Mouse (Mus musculus) kidney, postnatal 14 days (tissue): ENCODE measurements around the gene Fgfr4.

Source experiments
- DNase-seq: peaks from one replicate; pipeline ENCODE4 v3.0.0; 2022; ENCODE audit warnings: mixed read lengths

Fgfr4 gene

DNA sequence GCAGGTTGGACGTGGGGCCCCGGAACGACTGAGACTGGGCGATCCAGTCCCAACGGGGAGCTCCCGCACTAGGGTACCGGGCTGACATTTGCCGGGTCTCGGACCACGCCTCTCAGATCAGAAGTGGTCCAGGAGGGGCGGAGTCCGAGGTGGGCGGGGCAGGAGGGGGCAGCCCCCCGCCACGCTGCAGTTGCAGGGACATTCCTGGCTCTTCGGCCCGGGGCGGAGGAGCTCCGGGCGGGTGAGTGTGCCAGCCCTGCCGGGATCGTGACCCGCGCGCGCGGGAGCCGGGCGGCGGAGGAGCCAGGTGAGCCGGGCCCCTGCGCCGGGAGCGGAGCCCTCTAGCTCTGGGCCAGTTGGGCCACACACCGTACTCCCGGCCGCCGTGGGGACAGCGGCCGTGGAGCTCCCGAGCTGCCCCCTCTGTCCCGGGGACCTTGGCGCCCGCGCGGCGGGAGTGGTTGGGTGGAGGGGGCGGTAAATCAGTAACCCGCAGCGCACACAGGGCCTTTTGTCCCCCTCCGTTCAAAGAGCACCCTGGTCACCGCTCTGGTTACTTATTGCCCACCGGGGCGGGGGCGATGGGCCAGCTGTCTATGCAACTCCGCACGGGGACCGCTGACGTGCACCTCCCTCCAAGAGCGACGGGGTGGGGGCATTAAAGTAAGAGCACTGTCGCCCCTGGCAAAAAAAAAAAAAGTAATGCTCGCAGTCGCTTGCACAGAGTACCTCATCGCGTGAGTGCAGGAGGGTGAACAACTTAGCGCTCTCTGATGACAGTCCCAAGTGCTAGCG, at the start of gene Fgfr4:
Gene Fgfr4 (plus strand): TSS at position 20 of the 795 bp plus-strand sequence.
- DNase-seq, result peak; percentile 91

DNA sequence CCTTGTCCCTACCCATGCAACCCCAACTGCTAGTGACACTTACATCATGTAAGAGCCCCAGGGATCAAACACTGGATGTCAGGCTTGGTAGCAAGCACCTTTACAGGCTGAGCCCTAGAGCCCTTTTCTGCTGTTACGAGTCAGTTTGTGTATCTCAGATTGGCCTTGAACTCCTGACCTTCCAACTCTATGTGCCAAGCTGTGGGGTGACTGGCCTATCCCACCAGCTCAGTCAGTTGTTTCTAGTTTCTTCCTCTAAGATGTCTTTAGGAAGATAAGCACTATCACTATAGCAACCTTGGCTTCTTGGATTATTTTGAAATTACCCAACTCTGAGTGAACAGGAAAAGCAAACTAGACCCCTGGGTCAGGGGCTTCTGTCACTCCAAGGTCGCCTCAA, 49.1 kb upstream of the Fgfr4 start:
- no peak for DNase-seq

- DNase-seq, result peak; percentile 99
Measured at GRCm38 (mm10) chr13:55105045-55105952, 47.1 kb upstream of the Fgfr4 start, which contains the start of gene Zfp346. Gene Zfp346, plus strand, starts transcription at chr13:55105311.

GRCm38 (mm10) chr13:55105953-55106691, 46.3 kb upstream of the Fgfr4 start:
- peak; percentile 7 for DNase-seq

GRCm38 (mm10) chr13:55107116-55107515, 45.3 kb upstream of the Fgfr4 start:
- no peak for DNase-seq

GRCm38 (mm10) chr13:55107694-55108093, 44.7 kb upstream of the Fgfr4 start:
- no peak for DNase-seq

- no peak for DNase-seq
Measured at GRCm38 (mm10) chr13:55114375-55114774, 38.1 kb upstream of the Fgfr4 start.

- no peak for DNase-seq
Measured at GRCm38 (mm10) chr13:55124903-55125302, 27.5 kb upstream of the Fgfr4 start.

DNA sequence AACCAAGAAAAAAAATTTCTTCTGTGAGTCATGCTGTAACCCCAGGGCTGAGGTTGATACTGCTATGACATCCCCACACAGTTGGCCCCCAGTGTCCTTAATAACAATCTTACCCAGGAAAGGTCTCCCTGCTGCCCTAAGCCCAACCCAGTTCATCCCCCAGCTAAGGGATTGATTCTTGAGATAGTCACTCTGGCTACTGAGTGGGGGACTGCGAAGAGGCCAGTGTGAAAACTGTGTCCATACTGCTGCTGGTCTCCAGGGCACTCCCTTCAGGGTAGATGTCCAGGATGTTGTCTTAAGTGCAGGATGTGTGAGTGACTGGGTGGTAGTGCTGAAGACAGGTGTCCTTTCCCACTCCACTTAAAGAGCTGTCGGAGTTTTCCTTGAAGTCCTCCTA, 19.0 kb upstream of the Fgfr4 start, which contains the start of gene Gm17617:
Gene Gm17617 (minus strand): TSS at position 101 of the 400 bp plus-strand sequence.
- DNase-seq, result no peak

- peak; percentile 28 for DNase-seq
Measured at GRCm38 (mm10) chr13:55135382-55135781, 17.1 kb upstream of the Fgfr4 start.

GRCm38 (mm10) chr13:55140271-55140670, 12.2 kb upstream of the Fgfr4 start:
- no peak for DNase-seq

DNA sequence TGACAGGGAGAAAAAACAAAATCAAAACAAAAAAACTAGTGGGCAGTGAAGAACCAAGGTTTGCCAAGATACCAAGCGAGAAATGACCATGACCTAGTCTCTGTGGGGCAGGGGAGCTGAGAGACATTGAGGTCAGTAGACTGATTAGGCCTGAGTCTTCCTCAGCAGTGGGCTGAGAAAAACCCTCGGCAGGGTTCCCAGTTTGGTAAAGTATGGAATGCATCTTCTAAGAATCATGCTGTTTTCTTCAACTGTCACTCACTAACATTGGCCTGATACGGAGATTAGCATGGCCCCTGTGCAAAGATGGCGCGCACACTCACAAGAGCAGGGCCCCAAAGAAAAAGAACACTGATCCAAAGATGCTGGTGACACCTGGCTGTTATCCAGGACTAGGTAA, 1.5 kb downstream of the Fgfr4 start:
- DNase-seq, result no peak

- DNase-seq, result no peak
Measured at GRCm38 (mm10) chr13:55162365-55162764, 9.9 kb downstream of the Fgfr4 start.

GRCm38 (mm10) chr13:55163553-55163952, 11.1 kb downstream of the Fgfr4 start:
- peak; percentile 71 for DNase-seq

- no peak for DNase-seq
Measured at GRCm38 (mm10) chr13:55165831-55166339, 13.4 kb downstream of the Fgfr4 start.

DNA sequence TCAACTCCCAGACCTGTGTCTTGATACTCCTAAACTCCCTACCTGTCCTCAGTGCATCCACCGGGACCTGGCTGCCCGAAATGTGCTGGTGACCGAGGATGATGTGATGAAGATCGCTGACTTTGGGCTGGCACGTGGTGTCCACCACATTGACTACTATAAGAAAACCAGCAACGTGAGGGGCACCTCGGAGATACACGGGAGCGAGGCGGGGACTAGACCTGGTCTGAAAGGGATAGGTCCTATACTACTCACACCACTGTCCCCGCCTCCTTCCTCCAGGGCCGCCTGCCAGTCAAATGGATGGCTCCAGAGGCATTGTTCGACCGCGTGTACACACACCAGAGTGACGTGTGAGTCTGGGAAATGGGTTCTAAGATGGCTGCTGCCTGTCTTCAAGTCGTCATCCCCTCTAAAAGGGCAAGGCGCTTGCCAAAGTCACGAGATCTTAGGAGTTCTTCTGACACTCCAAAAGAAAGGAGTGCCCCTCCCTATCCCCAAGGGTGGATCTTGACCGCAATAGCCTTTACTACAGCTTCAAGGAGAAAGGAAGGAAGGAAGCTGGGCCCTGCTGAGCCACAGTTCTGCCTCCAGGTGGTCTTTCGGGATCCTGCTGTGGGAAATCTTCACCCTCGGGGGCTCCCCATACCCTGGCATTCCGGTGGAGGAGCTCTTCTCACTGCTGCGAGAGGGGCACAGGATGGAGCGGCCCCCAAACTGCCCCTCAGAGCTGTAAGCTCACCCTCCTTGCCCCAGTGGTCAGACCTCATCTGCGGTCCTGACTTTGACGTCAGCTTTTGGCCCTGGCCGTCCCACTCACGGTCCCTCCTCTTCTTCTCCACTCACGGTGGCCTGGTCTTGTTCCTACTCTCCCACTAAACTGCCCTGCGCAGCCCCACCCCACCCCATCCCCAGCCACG, 14.6 kb downstream of the Fgfr4 start:
- DNase-seq, result no peak

- no peak for DNase-seq
Measured at GRCm38 (mm10) chr13:55167798-55168197, 15.4 kb downstream of the Fgfr4 start.

- DNase-seq, result peak; percentile 68
Measured at GRCm38 (mm10) chr13:55168255-55168654, 15.8 kb downstream of the Fgfr4 start.

- DNase-seq, result peak; percentile 86
Measured at GRCm38 (mm10) chr13:55168958-55169369, 16.5 kb downstream of the Fgfr4 start.

GRCm38 (mm10) chr13:55171517-55172335, 19.3 kb downstream of the Fgfr4 start:
- peak; percentile 63 for DNase-seq
